Comparison of ENCODE assay signal across 8 mouse cellular contexts in the genomic region with DNA sequence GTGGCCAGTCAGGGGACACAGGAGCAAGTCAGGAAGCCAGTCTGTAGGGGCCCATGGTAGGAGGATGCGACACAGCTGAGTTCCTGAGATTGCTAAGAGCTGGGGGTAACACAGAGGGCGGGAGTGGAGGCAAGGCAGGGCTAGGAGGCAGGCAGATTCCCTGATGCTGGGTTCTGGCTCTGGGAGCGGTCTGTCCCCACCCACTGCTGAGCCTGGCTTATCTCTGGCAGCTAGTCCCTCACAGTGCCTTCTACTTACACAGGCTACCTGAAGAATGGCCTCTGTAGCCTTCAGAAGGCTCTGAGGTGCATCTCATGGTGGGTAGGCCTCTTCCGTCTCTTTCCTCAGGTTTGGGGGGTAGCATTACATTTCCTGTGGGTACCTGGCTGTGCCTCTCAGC. TPM values are rescaled to one million over a fixed set of nuclear protein-coding genes. Genes with fewer than 3 reads are reported as not detected.
DNase-seq lines count a peak whose midpoint lies in the region; ATAC-seq and TF ChIP-seq lines count a peak whose summit lies in the region.

No protein-coding gene starts in this region.

- 0 out of 2 replicates have a peak overlapping the region, but pooled peaks have one; percentile 1 for H3K9ac ChIP-seq in kidney, postnatal 0 days (ENCODE audit: low read depth, low read length)
- H3K9ac ChIP-seq in intestine, embryonic 16.5 days (ENCODE audit: low read depth, low read length) = peak overlapping the region; percentile 50; the same call in 1 of the 2 replicates

- no peak for ATAC-seq in kidney, postnatal 0 days (replicated peaks; ENCODE audit: low FRiP score, low read depth)
- ATAC-seq in intestine, embryonic 16.5 days = peak; percentile 43

- TF ChIP-seq CTCF in kidney, postnatal 0 days (IDR thresholded peaks at IDR 0.05; ENCODE audit: low read depth) = no peak
- TF ChIP-seq CTCF in kidney, adult 2 months (conservative IDR thresholded peaks at IDR 0.05; ENCODE audit: insufficient read depth, insufficient read length, low read depth, low read length) = no peak

- peaks cover 4% of the 10 kb centered on the region for H3K27me3 ChIP-seq in kidney, postnatal 0 days (ENCODE audit: insufficient read depth, low read length)
- no peaks in the 10 kb centered on the region for H3K27me3 ChIP-seq in kidney, adult 2 months (replicated peaks; ENCODE audit: control insufficient read depth, insufficient read depth, low read length)
- H3K27me3 ChIP-seq in intestine, embryonic 16.5 days (replicated peaks; ENCODE audit: control insufficient read depth, insufficient read depth, low read length) = peaks cover 2% of the 10 kb centered on the region; the same call in 1 of the 2 replicates

- peak overlapping the region; percentile 47 for H3K27ac ChIP-seq in kidney, postnatal 0 days
- H3K27ac ChIP-seq in kidney, adult 2 months (ENCODE audit: insufficient read depth, low read depth, low read length) = no peak overlapping the region
- H3K27ac ChIP-seq in intestine, embryonic 16.5 days (ENCODE audit: low read length) = peak overlapping the region; percentile 85

- peaks cover 36% of the 10 kb centered on the region for H3K4me1 ChIP-seq in kidney, postnatal 0 days (replicated peaks; ENCODE audit: insufficient read depth, low read length)
- H3K4me1 ChIP-seq in kidney, adult 2 months (ENCODE audit: control insufficient read depth, insufficient read depth, low read length) = peaks cover 13% of the 10 kb centered on the region
- peaks cover 37% of the 10 kb centered on the region for H3K4me1 ChIP-seq in intestine, embryonic 16.5 days (ENCODE audit: control insufficient read depth, insufficient read depth, low read length)

- no peak for TF ChIP-seq POLR2A in kidney, adult 2 months (IDR thresholded peaks at IDR 0.05; ENCODE audit: low read depth, low read length)

- H3K9me3 ChIP-seq in kidney, postnatal 0 days (replicated peaks; ENCODE audit: low read length) = no peaks in the 10 kb centered on the region
- H3K9me3 ChIP-seq in intestine, embryonic 16.5 days (ENCODE audit: control insufficient read depth, low read length) = no peaks in the 10 kb centered on the region

- 57% methylated on average over 4 of the region's 4 CpGs for WGBS in kidney, postnatal 0 days
- WGBS in kidney, adult 2 months = 94% methylated on average over 4 of the region's 4 CpGs
- WGBS in intestine, embryonic 16.5 days = 30% methylated on average over 4 of the region's 4 CpGs

- H3K36me3 ChIP-seq in kidney, postnatal 0 days (ENCODE audit: insufficient read depth, low read length) = no peaks in the 10 kb centered on the region
- H3K36me3 ChIP-seq in kidney, adult 2 months (ENCODE audit: control insufficient read depth, insufficient read depth, low read length) = no peaks in the 10 kb centered on the region
- no peaks in the 10 kb centered on the region for H3K36me3 ChIP-seq in intestine, embryonic 16.5 days (ENCODE audit: control insufficient read depth, insufficient read depth, low read length)

- H3K4me3 ChIP-seq in kidney, postnatal 0 days (replicated peaks; ENCODE audit: low read depth, low read length) = no peak overlapping the region
- H3K4me3 ChIP-seq in kidney, adult 2 months (ENCODE audit: insufficient read depth, low read depth, low read length) = no peak overlapping the region
- no peak overlapping the region for H3K4me3 ChIP-seq in intestine, embryonic 16.5 days (ENCODE audit: low read length)

- no peak for DNase-seq in kidney, postnatal 0 days (ENCODE audit: low spot score)
- DNase-seq in kidney, adult 2 months = no peak
- DNase-seq in c-Kit-positive CD71-positive TER-119-positive erythroid progenitor cells, embryonic 14.5 days (ENCODE audit: low spot score) = peak; percentile 76
- peak; percentile 33 to 55 for DNase-seq in spleen, postnatal 10 days (ENCODE audit: low spot score in 2 of 2)
- no peak for DNase-seq in right cerebral cortex, postnatal 14 days
- no peak for DNase-seq in frontal cortex, postnatal 14 days (ENCODE audit: low spot score in 2 of 2)
- no peak for DNase-seq in retina, postnatal 1 day

- H3K4me2 ChIP-seq in kidney, postnatal 0 days (ENCODE audit: low read length) = no peak overlapping the region
- peak overlapping the region; percentile 27; the same call in 1 of the 2 replicates for H3K4me2 ChIP-seq in intestine, embryonic 16.5 days (ENCODE audit: low read depth, low read length)

RNA-seq across cellular contexts. Expression of gene Pnmt, which starts 6.4 kb away (rescaled TPM):
- polyA plus RNA-seq in kidney, postnatal 0 days (2015; fragmentation: Nextera tagmentation; extraction: Ambion mirVana) = 3.5 and 3.7 TPM in 2 replicates
- polyA plus RNA-seq in kidney, adult 2 months (2012; rRNA removed) = not detected in 2 replicates
- 0.16 TPM in 1 of 2 replicates, not detected in the other for polyA plus RNA-seq in intestine, embryonic 16.5 days (2015; fragmentation: Nextera tagmentation; extraction: Ambion mirVana)

RNA-seq across cellular contexts. Expression of gene Pgap3, which starts 7.6 kb away (rescaled TPM):
- 16.1 and 17.4 TPM in 2 replicates for polyA plus RNA-seq in kidney, postnatal 0 days (2015; fragmentation: Nextera tagmentation; extraction: Ambion mirVana)
- polyA plus RNA-seq in kidney, adult 2 months (2012; rRNA removed) = 32.2 and 35.4 TPM in 2 replicates
- polyA plus RNA-seq in intestine, embryonic 16.5 days (2015; fragmentation: Nextera tagmentation; extraction: Ambion mirVana) = 19.5 and 20.4 TPM in 2 replicates

RNA-seq across cellular contexts. Expression of gene Tcap, which starts 9.0 kb away (rescaled TPM):
- polyA plus RNA-seq in kidney, postnatal 0 days (2015; fragmentation: Nextera tagmentation; extraction: Ambion mirVana) = 1.8 and 2.1 TPM in 2 replicates
- 0.56 and 33.0 TPM in 2 replicates for polyA plus RNA-seq in kidney, adult 2 months (2012; rRNA removed)
- 0.28 TPM in 1 of 2 replicates, not detected in the other for polyA plus RNA-seq in intestine, embryonic 16.5 days (2015; fragmentation: Nextera tagmentation; extraction: Ambion mirVana)

RNA-seq across cellular contexts. Expression of gene Erbb2, which starts 19.6 kb away (rescaled TPM):
- polyA plus RNA-seq in kidney, postnatal 0 days (2015; fragmentation: Nextera tagmentation; extraction: Ambion mirVana) = 36.1 and 41.1 TPM in 2 replicates
- polyA plus RNA-seq in kidney, adult 2 months (2012; rRNA removed) = 44.8 and 55.9 TPM in 2 replicates
- polyA plus RNA-seq in intestine, embryonic 16.5 days (2015; fragmentation: Nextera tagmentation; extraction: Ambion mirVana) = 33.8 and 37.5 TPM in 2 replicates

RNA-seq across cellular contexts. Expression of gene Stard3, which starts 34.5 kb away (rescaled TPM):
- 42.4 and 42.8 TPM in 2 replicates for polyA plus RNA-seq in kidney, postnatal 0 days (2015; fragmentation: Nextera tagmentation; extraction: Ambion mirVana)
- 59.1 and 74.9 TPM in 2 replicates for polyA plus RNA-seq in kidney, adult 2 months (2012; rRNA removed)
- 44.8 and 44.9 TPM in 2 replicates for polyA plus RNA-seq in intestine, embryonic 16.5 days (2015; fragmentation: Nextera tagmentation; extraction: Ambion mirVana)

Comparison
In these comparisons a context has a peak if more than half of its experiments do, and no peak if none do; other contexts are left out.
1. DNase-seq: peak in c-Kit-positive CD71-positive TER-119-positive erythroid progenitor cells, embryonic 14.5 days (single experiment) and spleen, postnatal 10 days (2 of 2); none in kidney, postnatal 0 days (single experiment), kidney, adult 2 months (single experiment), right cerebral cortex, postnatal 14 days (single experiment), frontal cortex, postnatal 14 days (0 of 2) and retina, postnatal 1 day (single experiment).